13 mouse cellular contexts compared by ENCODE assay signal in the genomic region with DNA sequence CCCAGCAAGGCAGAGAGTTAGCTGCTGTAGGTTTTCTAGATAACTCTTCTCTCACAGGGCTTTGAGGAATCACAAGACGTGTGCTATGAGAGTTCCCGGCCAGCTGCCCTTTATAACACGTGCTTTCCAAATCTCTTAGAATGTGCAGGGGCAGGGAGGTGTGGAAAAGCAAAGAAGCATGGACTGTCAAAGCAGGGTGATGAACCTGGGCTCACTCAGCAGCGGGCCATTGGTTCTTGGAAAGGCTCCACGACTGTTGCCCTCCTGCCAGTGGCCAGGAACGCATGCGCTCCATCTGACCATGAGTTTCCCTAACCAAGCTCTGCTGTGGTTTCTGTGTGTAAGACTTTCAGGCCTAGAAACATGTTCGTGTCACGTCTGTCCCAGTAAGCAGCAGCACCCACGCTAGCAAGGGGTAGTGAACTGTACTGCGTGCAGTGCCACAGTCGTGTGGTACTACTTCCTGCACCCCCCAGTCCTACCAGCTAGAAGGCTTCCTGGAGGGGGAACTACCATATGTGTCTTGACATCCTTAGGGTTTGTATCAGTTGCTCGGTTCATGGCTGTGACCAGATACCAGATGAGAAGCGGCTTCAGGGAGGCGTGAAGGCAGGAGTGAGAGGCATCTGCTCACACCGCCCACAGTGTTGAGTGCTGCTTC.
A peak's percentile ranks its signal among the peaks of the same experiment; 100 is the strongest.
DNase-seq lines count a peak whose midpoint lies in the region; ATAC-seq and TF ChIP-seq lines count a peak whose summit lies in the region.
"Had no signal": no experiment of that assay in that cellular context is flagged by ENCODE, and none has a peak within 500 bp of the region (broad histone marks: within the 10 kb centered on the region; RNA-seq: fewer than 3 reads in every experiment).

No protein-coding gene starts in this region.

- no peak overlapping the region for H3K4me2 ChIP-seq in heart, postnatal 0 days (ENCODE audit: low read depth, low read length)
- H3K4me2 ChIP-seq: embryonic facial prominence, embryonic 12.5 days; lung, embryonic 14.5 days had no signal

- 74% methylated on average over 16 of the region's 16 CpGs for WGBS in heart, postnatal 0 days
- WGBS in thymus, adult 2 months, result 67% methylated on average over 16 of the region's 16 CpGs

- TF ChIP-seq POLR2A in thymus, adult 2 months (IDR thresholded peaks at IDR 0.05; ENCODE audit: control insufficient read depth, extremely low read depth, insufficient read depth, low read length, poor library complexity), result no peak

- no peak for TF ChIP-seq CTCF in heart, postnatal 0 days (IDR thresholded peaks at IDR 0.05; ENCODE audit: low read depth)
- TF ChIP-seq CTCF in thymus, adult 2 months (IDR thresholded peaks at IDR 0.05; ENCODE audit: borderline replicate concordance, control insufficient read depth, extremely low read depth, insufficient read depth, low read length, poor library complexity), result no peak

- H3K9ac ChIP-seq in heart, postnatal 0 days (replicated peaks; ENCODE audit: low read depth, low read length), result no peak overlapping the region
- H3K9ac ChIP-seq: embryonic facial prominence, embryonic 12.5 days; lung, embryonic 14.5 days had no signal

- no peaks in the 10 kb centered on the region for H3K4me1 ChIP-seq in heart, postnatal 0 days (ENCODE audit: control insufficient read depth, insufficient read depth)
- H3K4me1 ChIP-seq in thymus, adult 2 months (replicated peaks; ENCODE audit: control insufficient read depth, insufficient read depth, low read length), result peaks cover 17% of the 10 kb centered on the region

- H3K9me3 ChIP-seq in heart, postnatal 0 days (replicated peaks; ENCODE audit: control insufficient read depth, low read length), result no peaks in the 10 kb centered on the region
- H3K9me3 ChIP-seq: embryonic facial prominence, embryonic 12.5 days had no signal

- DNase-seq in heart, postnatal 0 days (ENCODE audit: low spot score), result peak; percentile 42
- DNase-seq in heart, adult 8-10 months (ENCODE audit: low spot score), result no peak
- peak; percentile 26 for DNase-seq in thymus, adult 2 months
- no peak for DNase-seq in thymus, postnatal 10 days (ENCODE audit: low spot score in 2 of 2)
- DNase-seq in thymus, postnatal 14 days, result peak; percentile 24
- DNase-seq in left cerebral cortex, adult 9 months (ENCODE audit: low spot score in 2 of 2), result no peak
- no peak for DNase-seq in left cerebral cortex, postnatal 25 days (ENCODE audit: low spot score in 2 of 2)
- DNase-seq: heart, postnatal 36 days; lung, embryonic 14.5 days; midbrain, embryonic 14.5 days had no signal

- H3K4me3 ChIP-seq in heart, postnatal 0 days (ENCODE audit: low read depth, low read length), result no peak overlapping the region
- H3K4me3 ChIP-seq in thymus, adult 2 months (ENCODE audit: control insufficient read depth, insufficient read depth, low read length), result no peak overlapping the region
- H3K4me3 ChIP-seq: embryonic facial prominence, embryonic 12.5 days had no signal

- H3K36me3 ChIP-seq in heart, postnatal 0 days (replicated peaks; ENCODE audit: control insufficient read depth, insufficient read depth, low read length), result peaks cover 39% of the 10 kb centered on the region
- H3K36me3 ChIP-seq in thymus, adult 2 months (ENCODE audit: control insufficient read depth, insufficient read depth, low read length), result peaks cover 12% of the 10 kb centered on the region

- H3K27ac ChIP-seq in heart, postnatal 0 days (ENCODE audit: low read depth), result peak overlapping the region; percentile 47
- 0 out of 2 replicates have a peak overlapping the region, but pooled peaks have one; percentile 25 for H3K27ac ChIP-seq in thymus, adult 2 months (ENCODE audit: control insufficient read depth, insufficient read depth, low read length)
- H3K27ac ChIP-seq: embryonic facial prominence, embryonic 12.5 days had no signal

- ATAC-seq in heart, postnatal 0 days (ENCODE audit: insufficient read depth, low read depth), result peak; percentile 80
- ATAC-seq in inflammation-experienced regulatory T-cells, adult 6 months, result peak; percentile 72

- TF ChIP-seq EP300 in heart, postnatal 0 days (IDR thresholded peaks at IDR 0.05; ENCODE audit: low read depth), result no peak

- intact Hi-C loops in left cerebral cortex, postnatal 25 days (cut with DNase I), result no loop called here

- H3K27me3 ChIP-seq in heart, postnatal 0 days (ENCODE audit: control insufficient read depth, insufficient read depth, low read length), result no peaks in the 10 kb centered on the region
- no peaks in the 10 kb centered on the region for H3K27me3 ChIP-seq in thymus, adult 2 months (ENCODE audit: control insufficient read depth, insufficient read depth, low read length)
- H3K27me3 ChIP-seq: CH12.LX; embryonic facial prominence, embryonic 12.5 days had no signal

Comparison
In these comparisons a context has a peak if more than half of its experiments do, and no peak if none do; other contexts are left out.
1. DNase-seq: peak in heart, postnatal 0 days (single experiment), thymus, adult 2 months (single experiment) and thymus, postnatal 14 days (single experiment); none in heart, adult 8-10 months (single experiment), thymus, postnatal 10 days (0 of 2), left cerebral cortex, adult 9 months (0 of 2) and left cerebral cortex, postnatal 25 days (0 of 2).